Mouse (Mus musculus) midbrain, postnatal 0 days (tissue): ENCODE measurements around the gene Afg3l1. TPM values are rescaled to one million over a fixed set of nuclear protein-coding genes. Genes with fewer than 3 reads are reported as not detected.
"Not testable (repeated sequence)": the region's sequence is repeated elsewhere in the genome, so short reads cannot be mapped to it uniquely, and the experiment has no call there.

ENCODE experiments used
- ATAC-seq: fragments of 200-750 bp; cut with Nextera tagmentation; 2 replicates; pipeline ENCODE4 v1.8.0; 2017; ENCODE audit warnings: moderate number of reproducible peaks, mild to moderate bottlenecking, moderate TSS enrichment, moderate library complexity; ENCODE audit not compliant: low FRiP score
- DNase-seq: peaks from one replicate; pipeline ENCODE4 v3.0.0-alpha.2; 2015; ENCODE audit warnings: low spot score
- H3K27ac ChIP-seq: fragments of 300-500 bp; sonication (generic); 2 replicates; pipeline ENCODE4 v1.5.1; 2014; ENCODE audit warnings: low read depth, mild to moderate bottlenecking, low read length, mixed read lengths
- H3K27me3 ChIP-seq: fragments of 300-500 bp; sonication (generic); 2 replicates; pipeline ENCODE4 v1.6.1; 2014; ENCODE audit warnings: low read length, control low read depth, mixed read lengths; ENCODE audit not compliant: insufficient read depth
- H3K36me3 ChIP-seq: fragments of 300-500 bp; sonication (generic); 2 replicates; pipeline ENCODE4 v1.6.1; 2014; ENCODE audit warnings: low read length, control low read depth, mixed read lengths; ENCODE audit not compliant: insufficient read depth
- H3K4me1 ChIP-seq: fragments of 300-500 bp; sonication (generic); 2 replicates; pipeline ENCODE4 v1.6.1; 2014; ENCODE audit warnings: mild to moderate bottlenecking, control low read depth, antibody characterized with exemption, low read length, mixed read lengths; ENCODE audit not compliant: insufficient read depth
- H3K4me2 ChIP-seq: fragments of 300-500 bp; sonication (generic); 2 replicates; pipeline ENCODE4 v1.6.1; 2014; ENCODE audit warnings: low read depth, mild to moderate bottlenecking, low read length, mixed read lengths; ENCODE audit not compliant: poor library complexity, severe bottlenecking
- H3K4me3 ChIP-seq: fragments of 300-500 bp; sonication (generic); 2 replicates; pipeline ENCODE4 v1.5.1; 2014; ENCODE audit warnings: low read depth, mild to moderate bottlenecking, low read length, moderate library complexity
- H3K9ac ChIP-seq: fragments of 300-500 bp; sonication (generic); replicated peaks from 2 replicates; pipeline ENCODE4 v1.6.1; 2014; ENCODE audit warnings: mild to moderate bottlenecking, low read length, moderate library complexity, mixed read lengths; ENCODE audit not compliant: poor library complexity, severe bottlenecking
- H3K9me3 ChIP-seq: fragments of 300-500 bp; sonication (generic); 2 replicates; pipeline ENCODE4 v1.6.1; 2016; ENCODE audit warnings: low read length, control low read depth
- CTCF ChIP-seq: IDR thresholded peaks from 2 replicates; pipeline ENCODE4 v1.5.1; 2016; ENCODE audit warnings: antibody characterized with exemption, mild to moderate bottlenecking
- WGBS: fragments of 180-500 bp; shearing (Covaris S2); extraction: QIAGEN DNeasy Blood & Tissue Kit; methylation state at CpG from one replicate; pipeline ENCODE4 v1.1.7; 2014; 5-methylcytosine and 5-hydroxymethylcytosine counted together
- polyA plus RNA-seq: library from polyadenylated mRNA; unstranded; fragments of >200 nt; fragmentation: Nextera tagmentation; extraction: Ambion mirVana; gene quantifications from 2 replicates; pipeline ENCODE4 v1.2.1, GENCODE M21; 2015
- total RNA-seq: library from RNA; depleted of rRNA; stranded (reverse); fragments of >200 nt; gene quantifications from 2 replicates; pipeline ENCODE4 v1.2.3, GENCODE M21; 2014; rRNA removed

The Afg3l1 gene
- total and polyA plus RNA-seq, 2 experiments from 2014 or later: 15.0 to 43.5 TPM

GRCm38 (mm10) chr8:123536242-123536989 is 58.7 kb downstream of the Afg3l1 start:
- no peak for TF ChIP-seq CTCF
- no peak overlapping the region for H3K4me3 ChIP-seq
- H3K4me2 ChIP-seq: no peak overlapping the region
- no peaks in the 10 kb centered on the region for H3K9me3 ChIP-seq
- WGBS: 91% methylated on average over 9 of the region's 9 CpGs
- H3K27me3 ChIP-seq: no peaks in the 10 kb centered on the region
- H3K9ac ChIP-seq: no peak overlapping the region
- ATAC-seq (no peak), DNase-seq (no peak)
- no peaks in the 10 kb centered on the region for H3K4me1 ChIP-seq
- no peak overlapping the region for H3K27ac ChIP-seq
- H3K36me3 ChIP-seq: peaks cover 47% of the 10 kb centered on the region

GRCm38 (mm10) chr8:123536990-123537380 is 59.3 kb downstream of the Afg3l1 start:
- no peaks in the 10 kb centered on the region for H3K9me3 ChIP-seq
- ATAC-seq (no peak), DNase-seq (no peak)
- H3K27ac ChIP-seq: no peak overlapping the region
- H3K4me3 ChIP-seq: no peak overlapping the region
- no peaks in the 10 kb centered on the region for H3K27me3 ChIP-seq
- no peak for TF ChIP-seq CTCF
- no peak overlapping the region for H3K9ac ChIP-seq
- peaks cover 41% of the 10 kb centered on the region for H3K36me3 ChIP-seq
- no peaks in the 10 kb centered on the region for H3K4me1 ChIP-seq
- H3K4me2 ChIP-seq: no peak overlapping the region
- WGBS: 34% methylated on average over 9 of the region's 10 CpGs

- not testable (repeated sequence) for H3K4me1 ChIP-seq, DNase-seq, H3K27me3 ChIP-seq, H3K27ac ChIP-seq, H3K9ac ChIP-seq, H3K4me3 ChIP-seq, ATAC-seq, H3K4me2 ChIP-seq, H3K9me3 ChIP-seq
- 68% methylated on average over 2 of the region's 14 CpGs for WGBS
- H3K36me3 ChIP-seq: peaks cover 35% of the 10 kb centered on the region
Observed at GRCm38 (mm10) chr8:123537641-123538040, 59.9 kb downstream of the Afg3l1 start.

Other genes starting within 250 kb of the Afg3l1 start
- gene Spata2l, start 241.7 kb upstream of the Afg3l1 start, total RNA-seq: 13.6 and 19.6 TPM in 2 replicates
- gene Spata2l, start 241.7 kb upstream of the Afg3l1 start, polyA plus RNA-seq: 14.3 and 16.8 TPM in 2 replicates
- gene Zfp276, start 223.7 kb upstream of the Afg3l1 start, total RNA-seq: 37.9 and 42.1 TPM in 2 replicates
- 15.4 and 17.8 TPM in 2 replicates for gene Zfp276, start 223.7 kb upstream of the Afg3l1 start, polyA plus RNA-seq
- gene Vps9d1, start 223.6 kb upstream of the Afg3l1 start, total RNA-seq: 77.4 and 88.9 TPM in 2 replicates
- 66.1 and 70.7 TPM in 2 replicates for gene Vps9d1, start 223.6 kb upstream of the Afg3l1 start, polyA plus RNA-seq
- gene Fanca, start 159.3 kb upstream of the Afg3l1 start, total RNA-seq: 4.2 and 17.6 TPM in 2 replicates
- 3.0 and 3.3 TPM in 2 replicates for gene Fanca, start 159.3 kb upstream of the Afg3l1 start, polyA plus RNA-seq
- 35.7 and 44.1 TPM in 2 replicates for gene Spire2, start 145.2 kb upstream of the Afg3l1 start, total RNA-seq
- gene Spire2, start 145.2 kb upstream of the Afg3l1 start, polyA plus RNA-seq: 28.0 and 28.2 TPM in 2 replicates
- gene Tcf25, start 104.2 kb upstream of the Afg3l1 start, total RNA-seq: 538 and 541 TPM in 2 replicates
- gene Tcf25, start 104.2 kb upstream of the Afg3l1 start, polyA plus RNA-seq: 413 and 416 TPM in 2 replicates
- gene Mc1r, start 70.8 kb upstream of the Afg3l1 start, total RNA-seq: 0.22 TPM in 1 of 2 replicates, not detected in the other
- gene Mc1r, start 70.8 kb upstream of the Afg3l1 start, polyA plus RNA-seq: 0.09 TPM in 1 of 2 replicates, not detected in the other
- 3,827 and 3,963 TPM in 2 replicates for gene Tubb3, start 66.5 kb upstream of the Afg3l1 start, total RNA-seq
- gene Tubb3, start 66.5 kb upstream of the Afg3l1 start, polyA plus RNA-seq: 1,921 and 2,058 TPM in 2 replicates
- 47.6 and 49.4 TPM in 2 replicates for gene Def8, start 54.4 kb upstream of the Afg3l1 start, total RNA-seq
- 36.4 and 39.4 TPM in 2 replicates for gene Def8, start 54.4 kb upstream of the Afg3l1 start, polyA plus RNA-seq
- gene Dbndd1, start 37.6 kb downstream of the Afg3l1 start, total RNA-seq: 96.0 and 101 TPM in 2 replicates
- 69.6 and 74.9 TPM in 2 replicates for gene Dbndd1, start 37.6 kb downstream of the Afg3l1 start, polyA plus RNA-seq
- 21.4 and 28.8 TPM in 2 replicates for gene Gas8, start 40.9 kb downstream of the Afg3l1 start, total RNA-seq
- 42.8 and 43.9 TPM in 2 replicates for gene Gas8, start 40.9 kb downstream of the Afg3l1 start, polyA plus RNA-seq
- gene Rhou, start 176.0 kb downstream of the Afg3l1 start, total RNA-seq: 24.9 and 28.2 TPM in 2 replicates
- gene Rhou, start 176.0 kb downstream of the Afg3l1 start, polyA plus RNA-seq: 7.0 and 7.1 TPM in 2 replicates